Comparison of ENCODE assay signal across 14 mouse cellular contexts in genomic region chr10:62099749-62100403, GRCm38 (mm10). TPM values are rescaled to one million over a fixed set of nuclear protein-coding genes. Genes with fewer than 3 reads are reported as not detected.
DNase-seq lines count a peak whose midpoint lies in the region; ATAC-seq lines count a peak whose summit lies in the region.
"Had no signal": no experiment of that assay in that cellular context is flagged by ENCODE, and none has a peak within 500 bp of the region (broad histone marks: within the 10 kb centered on the region; RNA-seq: fewer than 3 reads in every experiment).

No protein-coding gene starts in this region.

- H3K27ac ChIP-seq in embryonic facial prominence, embryonic 14.5 days (replicated peaks; ENCODE audit: low read depth, low read length), result no peak overlapping the region
- H3K27ac ChIP-seq in hindbrain, embryonic 14.5 days, result peak overlapping the region; percentile 97
- H3K27ac ChIP-seq in midbrain, embryonic 13.5 days, result peak overlapping the region; percentile 97
- H3K27ac ChIP-seq: embryonic facial prominence, embryonic 15.5 days had no signal

- peaks cover 6% of the 10 kb centered on the region; the same call in 1 of the 2 replicates for H3K27me3 ChIP-seq in embryonic facial prominence, embryonic 14.5 days (replicated peaks; ENCODE audit: control insufficient read depth, insufficient read depth, low read length)
- no peaks in the 10 kb centered on the region; the same call in 1 of the 2 replicates for H3K27me3 ChIP-seq in hindbrain, embryonic 14.5 days (ENCODE audit: control insufficient read depth, insufficient read depth, low read length)
- peaks cover 17% of the 10 kb centered on the region for H3K27me3 ChIP-seq in midbrain, embryonic 13.5 days

- no peaks in the 10 kb centered on the region for H3K9me3 ChIP-seq in embryonic facial prominence, embryonic 14.5 days (ENCODE audit: control insufficient read depth, low read length)
- no peaks in the 10 kb centered on the region for H3K9me3 ChIP-seq in hindbrain, embryonic 14.5 days (ENCODE audit: control insufficient read depth, low read length)
- H3K9me3 ChIP-seq in midbrain, embryonic 13.5 days, result no peaks in the 10 kb centered on the region
- H3K9me3 ChIP-seq: embryonic facial prominence, embryonic 15.5 days had no signal

- H3K4me3 ChIP-seq in embryonic facial prominence, embryonic 14.5 days (ENCODE audit: low read depth, low read length), result no peak overlapping the region
- no peak overlapping the region for H3K4me3 ChIP-seq in hindbrain, embryonic 14.5 days (replicated peaks; ENCODE audit: low read length)
- H3K4me3 ChIP-seq in midbrain, embryonic 13.5 days (replicated peaks), result no peak overlapping the region
- H3K4me3 ChIP-seq: embryonic facial prominence, embryonic 15.5 days had no signal

- 58% methylated on average over 10 of the region's 10 CpGs for WGBS in embryonic facial prominence, embryonic 14.5 days
- WGBS in hindbrain, embryonic 14.5 days, result 40% methylated on average over 10 of the region's 10 CpGs
- 35% methylated on average over 10 of the region's 10 CpGs for WGBS in midbrain, embryonic 13.5 days

- peaks cover 11% of the 10 kb centered on the region for H3K4me1 ChIP-seq in embryonic facial prominence, embryonic 14.5 days (ENCODE audit: control insufficient read depth, insufficient read depth, low read length)
- peaks cover 24% of the 10 kb centered on the region for H3K4me1 ChIP-seq in hindbrain, embryonic 14.5 days (replicated peaks; ENCODE audit: control insufficient read depth, insufficient read depth, low read length)
- H3K4me1 ChIP-seq in midbrain, embryonic 13.5 days (replicated peaks), result peaks cover 41% of the 10 kb centered on the region

- ATAC-seq in embryonic facial prominence, embryonic 14.5 days (ENCODE audit: low read depth), result peak; percentile 68; the same call in 1 of the 2 replicates
- peak; percentile 84 for ATAC-seq in hindbrain, embryonic 14.5 days (ENCODE audit: low FRiP score)
- ATAC-seq in midbrain, embryonic 13.5 days, result peak; percentile 88
- ATAC-seq in granulocyte monocyte progenitor cell, adult 5-6 weeks (replicated peaks; ENCODE audit: poor library complexity, severe bottlenecking), result no peak

- no peak overlapping the region for H3K4me2 ChIP-seq in embryonic facial prominence, embryonic 14.5 days (ENCODE audit: low read depth, low read length)
- no peak overlapping the region for H3K4me2 ChIP-seq in hindbrain, embryonic 14.5 days (replicated peaks)
- no peak overlapping the region for H3K4me2 ChIP-seq in midbrain, embryonic 13.5 days (replicated peaks)
- H3K4me2 ChIP-seq: embryonic facial prominence, embryonic 15.5 days had no signal

- no peaks in the 10 kb centered on the region for H3K36me3 ChIP-seq in embryonic facial prominence, embryonic 14.5 days (ENCODE audit: control insufficient read depth, insufficient read depth, low read length)
- H3K36me3 ChIP-seq in hindbrain, embryonic 14.5 days (replicated peaks; ENCODE audit: control insufficient read depth, insufficient read depth), result no peaks in the 10 kb centered on the region
- no peaks in the 10 kb centered on the region for H3K36me3 ChIP-seq in midbrain, embryonic 13.5 days
- H3K36me3 ChIP-seq: embryonic facial prominence, embryonic 15.5 days had no signal

- peak; percentile 52 for DNase-seq in embryo, embryonic 11 days
- DNase-seq in embryonic facial prominence, embryonic 14.5 days (ENCODE audit: low spot score), result peak; percentile 49
- DNase-seq in hindbrain, embryonic 14.5 days (ENCODE audit: low spot score), result peak; percentile 70
- DNase-seq in layer of hippocampus, adult 11-12 months (ENCODE audit: low spot score), result no peak
- no peak for DNase-seq in ovary, postnatal 36 days (ENCODE audit: low spot score)
- no peak for DNase-seq in heart, adult 8-10 months (ENCODE audit: low spot score)
- DNase-seq: kidney, postnatal 4 days; lung, postnatal 10 days; thymus, adult 18-20 months had no signal

- no peak overlapping the region for H3K9ac ChIP-seq in embryonic facial prominence, embryonic 14.5 days (ENCODE audit: low read depth, low read length)
- peak overlapping the region; percentile 4; the same call in 1 of the 2 replicates for H3K9ac ChIP-seq in hindbrain, embryonic 14.5 days
- no peak overlapping the region; the same call in 1 of the 2 replicates for H3K9ac ChIP-seq in midbrain, embryonic 13.5 days (replicated peaks)
- H3K9ac ChIP-seq: embryonic facial prominence, embryonic 15.5 days had no signal

RNA-seq across cellular contexts. Expression of gene Neurog3, which starts 33.0 kb away (rescaled TPM):
- polyA plus RNA-seq in embryonic facial prominence, embryonic 14.5 days (2014; fragmentation: Nextera tagmentation; extraction: Ambion mirVana), result not detected in 2 replicates
- not detected in 2 replicates for polyA plus RNA-seq in hindbrain, embryonic 14.5 days (2014; fragmentation: Nextera tagmentation; extraction: Ambion mirVana)
- 0.48 and 0.65 TPM in 2 replicates for polyA plus RNA-seq in midbrain, embryonic 13.5 days (2015; fragmentation: Nextera tagmentation; extraction: Ambion mirVana)
- total RNA-seq in granulocyte monocyte progenitor cell, adult 5-6 weeks (2014; fragmentation: Nextera tagmentation), result not detected in 2 replicates
- not detected in 2 replicates for total RNA-seq in granulocyte monocyte progenitor cell, adult 5-6 weeks (2017)
- total RNA-seq in heart, adult 8-10 months (2022), result not detected
- total RNA-seq: left cerebral cortex, postnatal 25 days had no signal
- polyA plus RNA-seq: embryonic facial prominence, embryonic 15.5 days; gonadal fat pad, adult 2 months had no signal

RNA-seq across cellular contexts. Expression of gene Fam241b, which starts 43.8 kb away (rescaled TPM):
- polyA plus RNA-seq in embryonic facial prominence, embryonic 14.5 days (2014; fragmentation: Nextera tagmentation; extraction: Ambion mirVana), result 3.0 and 4.2 TPM in 2 replicates
- 41.6 TPM in 2 replicates for polyA plus RNA-seq in hindbrain, embryonic 14.5 days (2014; fragmentation: Nextera tagmentation; extraction: Ambion mirVana)
- 110 and 118 TPM in 2 replicates for polyA plus RNA-seq in midbrain, embryonic 13.5 days (2015; fragmentation: Nextera tagmentation; extraction: Ambion mirVana)
- not detected in 2 replicates for total RNA-seq in granulocyte monocyte progenitor cell, adult 5-6 weeks (2014; fragmentation: Nextera tagmentation)
- total RNA-seq in granulocyte monocyte progenitor cell, adult 5-6 weeks (2017), result not detected in 2 replicates
- 1 to 10 TPM; 4.1 to 5.5 (median 5.3) TPM for total RNA-seq in heart, adult 8-10 months (2022)

Comparison
In these comparisons a context has a peak if more than half of its experiments do, and no peak if none do; other contexts are left out.
1. DNase-seq: peak in embryo, embryonic 11 days (single experiment), embryonic facial prominence, embryonic 14.5 days (single experiment) and hindbrain, embryonic 14.5 days (single experiment); none in layer of hippocampus, adult 11-12 months (single experiment), ovary, postnatal 36 days (single experiment) and heart, adult 8-10 months (single experiment).